Mouse (Mus musculus) forebrain, embryonic 15.5 days (tissue): Measurements from ENCODE around the gene Grwd1. TPM values are rescaled to one million over a fixed set of nuclear protein-coding genes. Genes with fewer than 3 reads are reported as not detected.

Experiments used
- ATAC-seq: fragments of 200-750 bp; cut with Nextera tagmentation; replicated peaks from 2 replicates; pipeline ENCODE4 v1.8.0; 2017; ENCODE audit warnings: mild to moderate bottlenecking, moderate TSS enrichment, moderate library complexity
- H3K27ac ChIP-seq: fragments of 300-500 bp; sonication (generic); replicated peaks from 2 replicates; pipeline ENCODE4 v1.5.1; 2015; ENCODE audit warnings: mild to moderate bottlenecking, inconsistent platforms
- H3K27me3 ChIP-seq: fragments of 300-500 bp; sonication (generic); 2 replicates; pipeline ENCODE4 v1.6.1; 2015; ENCODE audit warnings: inconsistent platforms
- H3K36me3 ChIP-seq: fragments of 300-500 bp; sonication (generic); 2 replicates; pipeline ENCODE4 v1.6.1; 2015; ENCODE audit warnings: mild to moderate bottlenecking, inconsistent platforms
- H3K4me1 ChIP-seq: fragments of 300-500 bp; sonication (generic); 2 replicates; pipeline ENCODE4 v1.6.1; 2015; ENCODE audit warnings: inconsistent platforms
- H3K4me2 ChIP-seq: fragments of 300-500 bp; sonication (generic); replicated peaks from 2 replicates; pipeline ENCODE4 v1.6.1; 2015; ENCODE audit warnings: mild to moderate bottlenecking, inconsistent platforms
- H3K4me3 ChIP-seq: fragments of 300-500 bp; sonication (generic); 2 replicates; pipeline ENCODE4 v1.5.1; 2015; ENCODE audit warnings: mild to moderate bottlenecking, inconsistent platforms
- H3K9ac ChIP-seq: fragments of 300-500 bp; sonication (generic); replicated peaks from 2 replicates; pipeline ENCODE4 v1.6.1; 2015; ENCODE audit warnings: mild to moderate bottlenecking, inconsistent platforms
- H3K9me3 ChIP-seq: fragments of 300-500 bp; sonication (generic); 2 replicates; pipeline ENCODE4 v1.6.1; 2016; ENCODE audit warnings: inconsistent platforms
- WGBS: fragments of 180-500 bp; shearing (Covaris S2); methylation state at CpG from one replicate; pipeline ENCODE4 v1.1.7; 2015; ENCODE audit warnings: mixed read lengths; 5-methylcytosine and 5-hydroxymethylcytosine counted together
- polyA plus RNA-seq: library from polyadenylated mRNA; unstranded; fragments of >200 nt; fragmentation: Nextera tagmentation; extraction: Ambion mirVana; gene quantifications from 2 replicates; pipeline ENCODE4 v1.2.1, GENCODE M21; 2015

Grwd1 gene
- polyA plus RNA-seq, 1 experiment from 2014 or later, result 46.9 TPM

DNA sequence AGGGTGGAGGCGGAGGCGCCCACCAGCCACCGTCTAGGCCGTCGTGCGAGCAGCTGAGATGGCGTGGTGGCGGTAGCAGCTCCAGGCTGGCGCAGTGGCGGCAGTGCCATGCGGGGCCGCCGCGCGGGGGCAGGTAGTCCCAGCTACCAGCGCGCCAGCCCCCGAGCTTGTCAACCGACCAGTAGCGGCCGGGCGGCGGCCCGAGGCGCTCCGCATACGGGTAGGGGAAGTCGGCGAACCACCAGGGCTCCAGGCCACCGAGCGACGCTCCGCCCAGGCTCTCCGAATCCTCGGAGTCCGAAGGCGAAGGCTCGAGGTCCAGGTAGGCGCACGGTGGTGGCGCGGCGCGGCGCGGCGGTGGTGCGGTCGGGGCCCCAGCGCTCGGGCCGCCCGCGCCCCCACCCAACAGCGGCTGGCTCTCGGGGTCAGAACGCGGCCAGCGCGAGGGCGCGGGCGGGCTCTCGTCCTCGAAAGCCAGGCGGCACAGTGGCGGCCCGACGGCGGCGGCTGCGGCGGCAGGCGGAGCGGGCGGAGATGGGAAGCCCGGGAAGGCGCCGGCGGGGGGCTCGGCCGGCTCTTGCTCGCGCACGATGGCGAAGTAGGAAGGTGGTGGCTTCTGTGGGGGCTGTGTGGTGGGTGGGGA, 2.5 kb upstream of the Grwd1 start:
- peak overlapping the region; percentile 34 for H3K4me3 ChIP-seq
- H3K27me3 ChIP-seq, result peaks cover 56% of the 10 kb centered on the region
- under 1% methylated on average over 67 of the region's 86 CpGs for WGBS
- peaks cover 31% of the 10 kb centered on the region for H3K4me1 ChIP-seq
- peaks cover 11% of the 10 kb centered on the region for H3K36me3 ChIP-seq
- H3K4me2 ChIP-seq, result peak overlapping the region; percentile 34
- ATAC-seq, result no peak
- H3K27ac ChIP-seq, result no peak overlapping the region
- H3K9ac ChIP-seq, result peak overlapping the region; percentile 4; the same call in 1 of the 2 replicates
- no peaks in the 10 kb centered on the region for H3K9me3 ChIP-seq

DNA sequence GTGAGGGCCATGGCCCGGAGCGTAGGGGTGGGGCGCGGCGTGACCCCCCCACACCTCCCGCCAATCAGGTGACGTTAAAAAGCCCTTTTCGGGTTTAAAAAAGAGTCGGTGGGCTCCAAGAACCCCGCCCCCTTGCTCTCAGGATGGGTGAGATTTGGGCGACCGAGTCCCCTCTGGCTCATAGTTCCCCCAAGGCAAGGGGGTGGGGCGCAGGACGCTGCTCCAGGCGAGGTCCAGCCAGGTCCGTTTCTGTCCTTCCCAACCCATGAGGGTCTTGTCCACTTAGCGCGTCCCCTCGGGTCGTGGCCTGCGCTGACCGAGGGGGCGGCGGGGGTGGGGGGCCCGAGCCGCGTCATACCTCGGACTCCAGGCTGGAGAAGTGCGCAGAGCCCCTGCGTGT, 1.7 kb upstream of the Grwd1 start:
- Histone ChIP-seq H3K27ac (no peak overlapping the region), H3K4me2 (peak overlapping the region; percentile 34), H3K27me3 (peaks cover 56% of the 10 kb centered on the region), H3K9ac (no peak overlapping the region), H3K9me3 (no peaks in the 10 kb centered on the region), H3K4me3 (peak overlapping the region; percentile 34), H3K4me1 (peaks cover 31% of the 10 kb centered on the region), H3K36me3 (peaks cover 18% of the 10 kb centered on the region)
- WGBS, result 8% methylated on average over 30 of the region's 30 CpGs
- no peak for ATAC-seq

DNA sequence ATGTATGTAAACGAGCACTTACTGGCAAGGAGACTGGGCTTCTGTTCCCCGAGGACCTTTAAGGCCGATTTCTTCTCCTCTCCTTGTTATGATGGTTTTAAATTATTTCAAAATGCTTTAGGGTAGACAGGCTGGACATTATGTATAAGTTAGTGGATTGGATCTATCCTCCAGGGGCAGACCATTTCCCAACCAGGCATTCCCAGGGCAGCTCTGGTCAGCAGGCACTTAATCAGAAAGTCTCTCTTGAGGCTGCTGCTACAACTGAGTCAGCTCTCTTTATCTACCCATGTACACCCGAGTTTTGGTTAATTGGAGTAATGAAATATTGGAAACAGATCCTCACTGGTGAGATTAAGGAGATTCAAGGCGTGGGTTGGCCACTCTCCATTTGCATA, 383 bp upstream of the Grwd1 start:
- WGBS, result 20% methylated on average over 5 of the region's 5 CpGs
- no peak; the same call in 1 of the 2 replicates for ATAC-seq
- Histone ChIP-seq H3K9me3 (no peaks in the 10 kb centered on the region), H3K27me3 (peaks cover 47% of the 10 kb centered on the region), H3K27ac (peak overlapping the region; percentile 91; the same call in 1 of the 2 replicates), H3K36me3 (peaks cover 30% of the 10 kb centered on the region), H3K4me2 (peak overlapping the region; percentile 90), H3K9ac (peak overlapping the region; percentile 58), H3K4me3 (peak overlapping the region; percentile 95), H3K4me1 (peaks cover 31% of the 10 kb centered on the region)

DNA sequence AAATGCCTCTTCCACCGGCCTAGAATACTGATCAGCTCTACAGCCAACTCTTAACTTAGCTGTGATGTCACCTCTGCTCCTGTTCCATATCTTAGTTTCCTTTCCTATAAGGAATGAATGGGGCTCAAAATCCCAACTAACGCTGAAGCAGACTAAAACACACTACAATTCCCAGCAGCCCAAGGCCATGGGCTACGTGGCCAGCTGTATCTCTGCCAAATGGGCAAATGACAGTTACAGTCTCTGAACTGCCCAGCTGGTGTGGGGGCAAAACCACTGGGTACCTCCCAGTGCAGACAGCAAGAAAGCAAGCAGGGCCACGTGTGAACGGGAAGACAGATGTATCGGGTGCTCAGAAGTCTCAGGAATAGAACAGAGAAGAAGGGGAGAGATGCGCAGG, 4.1 kb downstream of the Grwd1 start:
- Histone ChIP-seq H3K36me3 (peaks cover 52% of the 10 kb centered on the region), H3K27me3 (peaks cover 5% of the 10 kb centered on the region; the same call in 1 of the 2 replicates), H3K9ac (no peak overlapping the region), H3K4me2 (no peak overlapping the region), H3K9me3 (no peaks in the 10 kb centered on the region), H3K4me3 (no peak overlapping the region), H3K4me1 (peaks cover 14% of the 10 kb centered on the region), H3K27ac (no peak overlapping the region)
- 93% methylated on average over 7 of the region's 7 CpGs for WGBS
- no peak for ATAC-seq

DNA sequence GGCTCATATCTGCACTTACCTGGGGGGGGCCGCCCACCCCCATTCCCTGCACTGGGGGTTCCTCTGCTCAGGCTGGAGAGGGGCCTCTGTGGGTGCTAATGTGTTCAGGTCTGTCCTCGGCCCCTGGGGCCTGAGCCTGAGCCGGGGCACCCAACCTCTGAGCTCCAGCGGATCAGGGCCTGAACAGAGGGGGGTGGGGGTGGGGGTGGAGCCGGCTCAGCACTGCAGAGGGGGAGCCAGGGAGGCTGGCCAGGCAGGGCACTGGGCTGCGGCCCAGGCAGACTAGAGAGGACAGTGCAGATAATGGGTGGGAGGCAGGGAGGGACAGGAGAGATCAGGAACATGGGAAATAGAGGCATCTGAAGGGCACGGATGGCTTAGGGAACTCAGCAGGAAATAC, 6.1 kb downstream of the Grwd1 start, which contains the start of gene Kcnj14:
Kcnj14 (minus strand) TSS at position 185 of the 400 bp plus-strand sequence.
- no peaks in the 10 kb centered on the region for H3K27me3 ChIP-seq
- no peak within 1 kb of the TSS for H3K9ac ChIP-seq
- no peaks in the 10 kb centered on the region for H3K9me3 ChIP-seq
- no peak for ATAC-seq
- WGBS, result 71% methylated on average over 7 of the region's 7 CpGs
- H3K4me3 ChIP-seq, result no peak within 1 kb of the TSS
- peaks cover 4% of the 10 kb centered on the region for H3K4me1 ChIP-seq
- H3K36me3 ChIP-seq, result peaks cover 52% of the 10 kb centered on the region
- H3K4me2 ChIP-seq, result no peak within 1 kb of the TSS
- no peak within 1 kb of the TSS for H3K27ac ChIP-seq

DNA sequence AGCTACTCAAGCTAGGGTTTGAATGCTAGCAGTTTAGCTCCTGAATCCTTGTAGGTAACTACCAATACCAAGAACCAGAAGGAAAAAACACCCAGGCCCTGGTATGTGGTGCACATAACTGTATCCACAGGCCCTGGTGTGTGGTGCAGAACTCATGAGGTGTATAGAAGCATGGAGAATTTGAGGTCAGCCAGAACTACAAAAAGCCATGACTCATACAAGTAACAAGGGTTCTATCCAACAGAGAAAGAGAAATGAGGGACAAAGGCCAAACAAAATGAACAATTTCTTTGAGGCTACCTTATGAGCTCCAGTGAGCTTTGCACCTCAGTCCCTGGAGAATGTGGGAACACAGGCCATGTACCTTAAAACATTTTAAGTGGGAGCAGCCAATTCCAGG, 9.8 kb downstream of the Grwd1 start:
- Histone ChIP-seq H3K36me3 (peaks cover 20% of the 10 kb centered on the region), H3K9me3 (no peaks in the 10 kb centered on the region), H3K4me1 (peaks cover under 1% of the 10 kb centered on the region; the same call in 1 of the 2 replicates), H3K4me2 (no peak overlapping the region), H3K27me3 (no peaks in the 10 kb centered on the region), H3K9ac (no peak overlapping the region), H3K27ac (no peak overlapping the region), H3K4me3 (no peak overlapping the region)
- no peak for ATAC-seq

DNA sequence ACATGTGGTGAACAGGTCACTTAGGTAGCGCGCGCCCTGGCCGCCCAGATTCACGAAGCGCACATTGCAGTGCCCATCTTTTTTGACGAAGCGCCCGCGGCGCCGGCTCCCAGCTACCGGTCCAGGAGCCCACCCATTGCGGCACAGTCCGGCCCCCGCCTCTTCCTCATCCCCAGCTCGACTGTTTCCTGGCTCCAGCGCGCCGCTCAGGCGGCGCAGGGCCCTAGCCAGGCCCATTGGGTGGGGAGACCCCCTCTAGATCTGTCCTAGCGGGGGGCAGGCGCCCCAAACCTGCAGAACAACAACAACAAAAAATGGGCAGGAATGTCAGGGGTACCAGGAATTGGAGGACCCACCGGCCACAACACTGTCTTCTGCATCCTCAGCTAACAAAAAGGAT, 10.9 kb downstream of the Grwd1 start:
- no peak for ATAC-seq
- no peak overlapping the region for H3K9ac ChIP-seq
- H3K4me2 ChIP-seq, result no peak overlapping the region
- WGBS, result 15% methylated on average over 25 of the region's 25 CpGs
- H3K9me3 ChIP-seq, result no peaks in the 10 kb centered on the region
- H3K4me3 ChIP-seq, result no peak overlapping the region
- peaks cover 12% of the 10 kb centered on the region for H3K4me1 ChIP-seq
- no peaks in the 10 kb centered on the region for H3K27me3 ChIP-seq
- H3K27ac ChIP-seq, result no peak overlapping the region
- H3K36me3 ChIP-seq, result peaks cover 10% of the 10 kb centered on the region; the same call in 1 of the 2 replicates

DNA sequence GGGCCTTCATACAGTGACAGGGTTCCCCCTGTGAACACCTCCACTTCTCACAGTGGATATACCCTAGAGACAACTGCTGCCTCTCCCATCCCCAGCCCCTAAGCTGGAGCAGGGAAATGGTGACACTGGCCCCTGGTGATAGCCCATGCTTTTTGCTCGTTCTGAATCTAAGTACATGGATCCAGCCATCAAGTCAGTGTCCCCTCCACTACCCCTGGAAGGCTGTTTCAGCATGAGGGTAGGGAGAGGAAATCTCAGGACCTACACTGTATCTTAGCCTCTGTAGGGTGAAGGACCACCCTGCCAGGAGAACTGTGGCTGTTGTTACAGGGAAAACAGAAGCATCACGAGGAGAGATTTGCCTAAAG, 14.8 kb downstream of the Grwd1 start:
- no peak overlapping the region for H3K9ac ChIP-seq
- H3K4me1 ChIP-seq, result peaks cover 28% of the 10 kb centered on the region
- WGBS, result 24% methylated on average over 2 of the region's 2 CpGs
- peak overlapping the region; percentile 78; the same call in 1 of the 2 replicates for H3K27ac ChIP-seq
- no peaks in the 10 kb centered on the region for H3K27me3 ChIP-seq
- H3K4me3 ChIP-seq, result no peak overlapping the region
- H3K4me2 ChIP-seq, result no peak overlapping the region
- no peak for ATAC-seq
- no peaks in the 10 kb centered on the region for H3K9me3 ChIP-seq
- peaks cover 17% of the 10 kb centered on the region for H3K36me3 ChIP-seq

DNA sequence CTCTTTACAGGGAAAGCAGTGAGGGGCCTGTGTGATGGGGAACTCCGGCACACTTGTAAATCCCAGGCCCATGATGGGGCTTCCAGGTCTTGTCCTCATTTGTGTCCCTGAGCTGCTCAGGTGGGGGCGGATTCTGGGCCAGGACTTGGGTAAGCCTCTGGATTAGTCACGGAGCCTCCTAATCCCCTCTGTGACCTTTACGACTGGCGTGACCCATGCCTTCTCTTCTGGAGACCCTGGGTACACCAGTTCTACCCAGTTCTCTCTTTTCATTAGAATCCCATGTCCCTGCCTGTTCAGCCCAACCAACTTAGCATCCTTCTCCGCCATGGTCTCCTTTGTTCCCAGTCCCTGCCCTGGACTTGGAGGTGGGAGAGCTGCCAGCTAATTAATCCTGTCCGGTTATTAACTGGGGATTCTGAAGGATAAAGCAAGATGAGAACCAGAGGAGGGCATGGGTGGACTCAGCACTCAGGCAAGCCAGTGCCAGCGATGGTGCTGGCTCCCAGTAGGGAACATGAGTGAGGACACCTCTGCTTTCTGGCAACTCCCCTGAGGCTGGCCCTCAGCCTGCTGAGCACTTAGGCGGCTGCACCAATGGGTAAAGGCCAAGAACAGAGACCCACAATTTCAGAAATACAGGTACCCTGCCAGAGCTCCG, 15.3 kb downstream of the Grwd1 start:
- Histone ChIP-seq H3K27me3 (no peaks in the 10 kb centered on the region), H3K4me2 (peak overlapping the region; percentile 54)
- 14% methylated on average over 10 of the region's 10 CpGs for WGBS

DNA sequence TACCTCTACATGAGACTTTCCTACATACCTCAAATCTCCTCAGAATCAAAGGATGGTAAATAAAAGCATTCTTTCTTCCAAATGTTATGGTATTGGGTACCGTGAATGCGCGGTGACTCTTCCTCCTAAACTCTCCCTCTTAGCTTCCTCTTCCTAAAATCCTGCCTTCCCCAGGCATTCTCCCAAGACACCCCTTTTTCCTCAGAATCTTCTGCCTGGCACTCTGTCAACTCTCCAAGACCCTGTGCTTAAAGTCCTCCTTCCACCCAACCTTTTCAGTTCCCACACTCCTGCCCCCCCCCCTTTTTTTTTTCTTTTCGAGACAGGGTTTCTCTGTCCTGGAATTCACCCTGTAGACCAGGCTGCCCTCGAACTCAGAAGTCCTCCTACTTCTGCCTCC, 15.9 kb downstream of the Grwd1 start:
- Histone ChIP-seq H3K4me3 (peak overlapping the region; percentile 44), H3K4me2 (peak overlapping the region; percentile 54), H3K27ac (peak overlapping the region; percentile 78), H3K4me1 (peaks cover 28% of the 10 kb centered on the region), H3K36me3 (peaks cover 29% of the 10 kb centered on the region), H3K9ac (peak overlapping the region; percentile 37), H3K9me3 (no peaks in the 10 kb centered on the region), H3K27me3 (no peaks in the 10 kb centered on the region)
- WGBS, result 1% methylated on average over 5 of the region's 5 CpGs
- ATAC-seq, result no peak

More for the DNA sequence above, 15.3 kb downstream of the Grwd1 start:
- Histone ChIP-seq H3K36me3 (peaks cover 23% of the 10 kb centered on the region), H3K9me3 (no peaks in the 10 kb centered on the region), H3K4me3 (peak overlapping the region; percentile 44; the same call in 1 of the 2 replicates), H3K27ac (peak overlapping the region; percentile 78), H3K4me1 (peaks cover 28% of the 10 kb centered on the region), H3K9ac (0 out of 2 replicates have a peak overlapping the region, but pooled peaks have one; percentile 37)
- ATAC-seq, result no peak

DNA sequence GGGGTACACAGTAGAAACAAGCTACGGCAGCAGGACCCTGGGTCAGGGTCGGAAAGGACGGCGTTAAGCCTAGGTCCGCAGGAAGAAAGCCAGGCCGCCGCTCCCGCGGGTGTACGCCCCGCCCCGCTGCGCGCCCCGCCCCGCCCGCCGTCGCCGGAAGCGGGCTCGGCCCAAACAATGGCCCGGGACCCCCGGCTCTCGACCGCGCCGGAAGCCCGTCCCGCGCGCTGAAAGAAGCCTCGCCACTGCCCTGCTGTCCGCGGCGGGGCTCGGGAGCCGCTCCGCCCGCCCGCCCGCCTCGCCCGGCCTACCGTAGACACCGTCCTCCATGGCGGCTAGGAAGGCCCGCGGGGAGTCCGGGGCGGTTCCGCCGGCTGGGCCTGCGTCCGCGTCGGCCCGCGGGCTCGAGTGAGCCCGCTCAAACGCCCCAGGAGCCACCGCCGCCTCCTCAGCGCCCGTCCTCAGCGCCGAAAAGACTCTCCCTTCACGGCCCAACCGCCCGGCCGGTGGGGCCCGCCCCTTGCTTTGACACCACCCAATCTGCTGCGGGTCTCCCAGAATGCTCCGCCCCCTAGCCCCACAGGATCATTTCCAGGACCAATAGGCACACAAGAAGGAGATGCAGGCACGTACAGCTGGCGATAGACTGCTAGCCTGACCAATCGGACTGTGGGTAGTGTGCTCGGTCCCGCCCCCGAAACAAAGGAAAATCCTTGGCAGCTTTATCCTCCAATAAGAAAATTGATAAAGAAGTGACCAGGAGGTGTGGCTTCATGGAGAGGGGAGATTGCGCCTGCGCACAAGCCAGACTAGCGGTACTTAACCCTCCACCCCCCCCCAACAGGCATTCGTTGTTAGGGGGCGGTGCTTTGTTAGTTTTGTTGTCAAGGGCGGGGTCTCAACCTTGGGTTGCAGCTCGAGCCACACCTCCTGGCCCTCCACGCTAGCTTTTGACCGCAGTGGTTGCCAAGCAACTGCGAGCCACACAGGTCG, 16.7 kb downstream of the Grwd1 start, which contains the start of gene Cyth2:
Cyth2 (minus strand) TSS at position 795 of the 993 bp plus-strand sequence.
- H3K4me1 ChIP-seq, result peaks cover 28% of the 10 kb centered on the region
- H3K36me3 ChIP-seq, result peaks cover 36% of the 10 kb centered on the region
- H3K27ac ChIP-seq, result peak within 1 kb of the TSS; percentile 100
- H3K4me2 ChIP-seq, result peak within 1 kb of the TSS; percentile 74
- H3K9ac ChIP-seq, result peak within 1 kb of the TSS; percentile 99
- no peaks in the 10 kb centered on the region for H3K9me3 ChIP-seq
- peak within 1 kb of the TSS; percentile 80 for H3K4me3 ChIP-seq
- H3K27me3 ChIP-seq, result no peaks in the 10 kb centered on the region
- ATAC-seq, result peak; percentile 99
- under 1% methylated on average over 82 of the region's 92 CpGs for WGBS
